ENCODE assay signal across 10 mouse cellular contexts in genomic region chr5:105647094-105647493, GRCm38 (mm10).
"Had no signal": no experiment of that assay in that cellular context is flagged by ENCODE, and none has a peak within 500 bp of the region (broad histone marks: within the 10 kb centered on the region; RNA-seq: fewer than 3 reads in every experiment).

No protein-coding gene starts in this region.

- ATAC-seq: liver, embryonic 12.5 days; lung, postnatal 0 days; midbrain, embryonic 13.5 days; midbrain, embryonic 15.5 days had no signal

- DNase-seq: lung, adult 18-20 months; lung, postnatal 36 days; right cerebral cortex, postnatal 14 days; thymus, adult 2 months; thymus, postnatal 14 days; thymus, postnatal 36 days had no signal
